Mouse (Mus musculus): ENCODE results near the gene Olfr161. TPM values are rescaled to one million over a fixed set of nuclear protein-coding genes. Genes with fewer than 3 reads are reported as not detected.

Gene Olfr161
- total and polyA plus RNA-seq, 3 experiments: 0.04 TPM; not detected in 2

DNA sequence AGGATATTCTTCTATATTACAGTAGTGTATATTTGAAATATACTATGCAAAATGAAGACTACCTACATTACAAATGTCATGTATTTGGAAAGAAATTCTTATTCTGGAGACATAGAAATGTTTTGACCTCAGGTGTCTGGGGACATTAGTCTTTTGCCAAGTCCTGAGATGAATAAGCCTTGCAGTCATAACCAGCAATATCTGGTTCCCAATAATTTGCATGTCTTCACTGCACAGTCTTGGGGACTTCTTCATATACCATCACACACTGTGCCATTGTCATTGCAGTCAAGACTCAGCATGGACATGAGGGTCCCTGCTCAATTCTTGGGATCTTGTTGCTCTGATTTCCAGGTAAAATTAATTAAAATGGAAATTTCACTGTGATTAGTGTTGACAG lies 27.3 kb upstream of the Olfr161 start:
- Histone ChIP-seq H3K36me3 (replicated peaks in 1 of 2; ENCODE audit: control insufficient read depth in 1 of 2, insufficient read depth in 1 of 2, low read length in 1 of 2) (no peaks in the 10 kb centered on the region), H3K79me2 (replicated peaks; ENCODE audit: control insufficient read depth, extremely low read depth, insufficient read depth, poor library complexity, severe bottlenecking) (no peaks in the 10 kb centered on the region), H3K27me3 (replicated peaks) (no peaks in the 10 kb centered on the region), H3K9ac (ENCODE audit: insufficient read depth, low read depth) (no peak overlapping the region), H3K4me3 (replicated peaks in 1 of 3; ENCODE audit: low read depth in 2 of 3, low read length in 2 of 3, poor library complexity in 1 of 3) (no peak overlapping the region), H3K27ac (ENCODE audit: insufficient read depth, low read depth) (no peak overlapping the region), H3K4me2 (ENCODE audit: insufficient read depth, low read depth, poor library complexity, severe bottlenecking) (no peak overlapping the region), H3K9me3 (replicated peaks; ENCODE audit: low read length) (no peaks in the 10 kb centered on the region), H3K4me1 (ENCODE audit: control insufficient read depth in 1 of 2, insufficient read depth in 2 of 2) (peaks cover 2 to 31% of the 10 kb centered on the region in 2 experiments; a peak in 2 of 4 replicates)
- in situ Hi-C loops (cut with MboI; ENCODE audit: low pct_ligation_motif_present, low pct_unique_long_range_greater_than_20kb, low sequenced_read_pairs) (no loop called here), dilution Hi-C loops (cut with MboI; ENCODE audit: extremely low pct_ligation_motif_present, extremely low pct_unique_long_range_greater_than_20kb, low sequenced_read_pairs) (no loop called here)
- peak; percentile 78 for DNase-seq (ENCODE audit: extremely low read depth)
- TF ChIP-seq RAD21 (IDR thresholded peaks at IDR 0.05; ENCODE audit: low read depth, low read length) (no peak), ZMIZ1 (IDR thresholded peaks at IDR 0.05; ENCODE audit: low read depth, low read length) (no peak), CHD1 (IDR thresholded peaks at IDR 0.05; ENCODE audit: low read depth, low read length) (no peak), POLR2A (IDR thresholded peaks at IDR 0.05; ENCODE audit: low read depth, low read length) (no peak), MEF2A (IDR thresholded peaks at IDR 0.05; ENCODE audit: borderline replicate concordance, low read depth, low read length) (0 out of 2 replicates have a peak, but pooled peaks have one; percentile 15), JUN (IDR thresholded peaks at IDR 0.05; ENCODE audit: insufficient read depth, low read depth, low read length) (peak; percentile 82; the same call in 1 of the 2 replicates), BHLHE40 (IDR thresholded peaks at IDR 0.05; ENCODE audit: low read depth, low read length) (peak; percentile 70), MYC (IDR thresholded peaks at IDR 0.05; ENCODE audit: low read depth, low read length) (no peak), SMC3 (IDR thresholded peaks at IDR 0.05; ENCODE audit: low read depth, low read length) (no peak), ZC3H11A (IDR thresholded peaks at IDR 0.05; ENCODE audit: low read depth, low read length) (no peak), MAZ (IDR thresholded peaks at IDR 0.05; ENCODE audit: low read depth, low read length) (no peak), E2F4 (IDR thresholded peaks at IDR 0.05; ENCODE audit: insufficient replicate concordance, low read depth, low read length) (no peak), NELFE (IDR thresholded peaks at IDR 0.05; ENCODE audit: low read depth, low read length) (no peak), USF1 (IDR thresholded peaks at IDR 0.05; ENCODE audit: low read depth, low read length) (no peak), TBP (conservative IDR thresholded peaks at IDR 0.05; ENCODE audit: low read depth, low read length) (no peak), GABPA (IDR thresholded peaks at IDR 0.05; ENCODE audit: insufficient replicate concordance, low read depth, low read length) (no peak), ZKSCAN1 (IDR thresholded peaks at IDR 0.05; ENCODE audit: borderline replicate concordance, low read depth, low read length) (no peak), ETS1 (conservative IDR thresholded peaks at IDR 0.05; ENCODE audit: low read depth, low read length) (peak; percentile 76), NRF1 (IDR thresholded peaks at IDR 0.05; ENCODE audit: low read depth, low read length) (no peak), PAX5 (IDR thresholded peaks at IDR 0.05; ENCODE audit: low read length) (no peak), TCF12 (IDR thresholded peaks at IDR 0.05; ENCODE audit: low read depth, low read length) (no peak), RCOR1 (conservative IDR thresholded peaks at IDR 0.05; ENCODE audit: low read depth, low read length) (no peak), ELF1 (IDR thresholded peaks at IDR 0.05; ENCODE audit: low read depth, low read length) (no peak), JUND (conservative IDR thresholded peaks at IDR 0.05; ENCODE audit: low read depth, low read length) (peak; percentile 95), MXI1 (IDR thresholded peaks at IDR 0.05; ENCODE audit: low read depth, low read length) (no peak), EP300 (IDR thresholded peaks at IDR 0.05; ENCODE audit: low read length) (peak; percentile 95), IRF4 (IDR thresholded peaks at IDR 0.05; ENCODE audit: low read depth, low read length) (peak; percentile 90), MAFK (IDR thresholded peaks at IDR 0.05; ENCODE audit: insufficient replicate concordance, low read length) (peak; percentile 74; the same call in 1 of the 2 replicates), USF2 (conservative IDR thresholded peaks at IDR 0.05; ENCODE audit: low read depth, low read length) (no peak)

All from CH12.LX (cell line).